Mouse (Mus musculus) G1E (cell line): Measurements from ENCODE around the gene Dnah1. TPM values are rescaled to one million over a fixed set of nuclear protein-coding genes. Genes with fewer than 3 reads are reported as not detected.
A peak's percentile ranks its signal among the peaks of the same experiment; 100 is the strongest.

Experiments
- ATAC-seq: 2 replicates; pipeline ENCODE4 v1.8.0; 2016; ENCODE audit warnings: mild to moderate bottlenecking; ENCODE audit not compliant: insufficient number of reproducible peaks, poor library complexity, low FRiP score, severe bottlenecking; ENCODE audit errors: extremely low read depth
- DNase-seq: peaks from one replicate; pipeline ENCODE4 v3.0.0; 2012; ENCODE audit warnings: low spot score
- H3K27me3 ChIP-seq: 2 replicates; pipeline ENCODE4 v1.6.1; 2012; ENCODE audit warnings: mild to moderate bottlenecking, low read length, inconsistent platforms; ENCODE audit not compliant: insufficient read depth
- H3K36me3 ChIP-seq: replicated peaks from 2 replicates; pipeline ENCODE3; 2012; ENCODE audit warnings: mild to moderate bottlenecking, inconsistent platforms
- H3K4me1 ChIP-seq: 2 replicates; pipeline ENCODE4 v1.6.1; 2012; ENCODE audit warnings: low read depth, low read length, inconsistent platforms, mixed read lengths; ENCODE audit not compliant: insufficient read depth
- H3K4me3 ChIP-seq: 2 replicates; pipeline ENCODE4 v1.5.1; 2012; ENCODE audit warnings: low read depth, mild to moderate bottlenecking, inconsistent platforms, low read length, moderate library complexity, mixed read lengths
- H3K9me3 ChIP-seq: replicated peaks from 2 replicates; pipeline ENCODE4 v1.6.1; 2012; ENCODE audit warnings: inconsistent platforms
- CTCF ChIP-seq: IDR thresholded peaks from 2 replicates; pipeline ENCODE4 v1.5.1; 2012; ENCODE audit warnings: low read depth, low read length, inconsistent platforms, mixed read lengths
- GATA1 ChIP-seq: IDR thresholded peaks from 2 replicates; pipeline ENCODE4 v1.6.1; 2012; ENCODE audit warnings: borderline replicate concordance, low read length, inconsistent platforms, mixed read lengths
- GATA2 ChIP-seq: IDR thresholded peaks from 2 replicates; pipeline ENCODE4 v1.6.1; 2012; ENCODE audit warnings: low read depth, low read length, inconsistent platforms, borderline replicate concordance
- POLR2AphosphoS5 ChIP-seq: IDR thresholded peaks from 2 replicates; pipeline ENCODE4 v1.6.1; 2012; ENCODE audit warnings: low read depth, low read length, inconsistent platforms; ENCODE audit not compliant: insufficient replicate concordance
- TAL1 ChIP-seq: conservative IDR thresholded peaks from 2 replicates; pipeline ENCODE4 v1.6.1; 2012; ENCODE audit warnings: low read depth, low read length, inconsistent platforms, mixed read lengths
- polyA plus RNA-seq: library from polyadenylated mRNA; stranded (reverse); fragments of >175 nt; gene quantifications from 2 replicates; pipeline ENCODE4 v1.2.3, GENCODE M21; 2012
- total RNA-seq, 2 experiments: library from RNA; stranded (forward) in 1 of 2; stranded (reverse) in 1 of 2; fragments of 200-1000 nt in 1 of 2; fragments of >200 nt in 1 of 2; fragmentation: Nextera tagmentation in 1 of 2; gene quantifications; 2 replicates each; pipeline ENCODE4 v1.2.3; 2014 to 2017

Dnah1 gene
- total RNA-seq (2014; fragmentation: Nextera tagmentation) = not detected in 2 replicates
- total RNA-seq (2017) = under 0.01 TPM in 2 replicates
- not detected in 2 replicates for polyA plus RNA-seq

DNA sequence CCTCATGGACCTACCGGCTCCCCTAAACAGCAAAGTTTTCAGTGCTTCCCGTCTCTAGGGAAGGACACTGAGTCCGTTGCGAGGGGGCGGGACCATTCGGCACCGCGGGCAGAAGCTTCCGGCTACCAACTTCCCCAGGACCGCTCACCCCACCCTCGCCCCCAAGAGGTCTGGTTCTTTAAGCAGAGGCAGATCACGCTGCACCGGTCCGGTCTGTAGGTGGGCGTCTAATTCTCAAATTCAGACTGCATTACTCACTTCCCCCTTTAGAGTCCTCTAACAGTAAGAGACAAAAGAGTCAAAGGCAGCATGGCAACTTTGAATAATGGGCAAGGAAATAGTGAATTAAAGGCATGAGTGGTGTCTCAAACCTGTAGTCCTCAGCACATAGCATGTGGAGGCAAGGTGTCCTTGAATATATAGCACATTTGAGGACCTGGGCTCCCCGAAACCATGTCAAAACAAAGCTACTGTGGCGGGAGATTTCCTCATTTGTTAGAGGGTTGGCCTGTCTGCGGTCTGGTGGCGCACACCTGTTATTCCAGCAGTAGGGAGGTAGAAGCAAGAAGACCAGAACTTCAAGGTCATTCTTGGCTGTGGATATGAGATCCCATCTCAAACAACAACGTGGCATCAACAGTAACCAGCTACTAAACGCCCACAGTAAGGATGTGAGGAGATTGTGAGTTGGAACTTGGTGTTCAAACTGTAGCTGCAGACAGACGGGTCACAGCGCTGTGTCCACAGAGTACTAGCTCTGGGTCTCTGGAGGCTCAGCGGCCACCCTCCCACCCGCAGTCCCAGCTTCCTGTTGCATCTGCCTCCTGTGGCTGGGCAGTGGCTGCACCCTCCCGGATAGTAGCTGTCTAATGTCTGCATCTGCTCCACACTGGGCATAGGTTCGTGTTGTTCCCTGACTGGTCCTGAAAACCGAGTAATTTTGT lies at the start of gene Dnah1:
TSS of gene Dnah1 (minus strand) at position 48 of the 944 bp plus-strand sequence.
- H3K4me3 ChIP-seq = peak within 1 kb of the TSS; percentile 63; the same call in 1 of the 2 replicates
- DNase-seq (peak; percentile 59), ATAC-seq (peak; percentile 69)
- H3K36me3 ChIP-seq = no peaks in the 10 kb centered on the region
- H3K4me1 ChIP-seq = peaks cover 19% of the 10 kb centered on the region
- peaks cover 41% of the 10 kb centered on the region for H3K27me3 ChIP-seq
- TF ChIP-seq GATA1 = no peak
- TF ChIP-seq POLR2AphosphoS5 = no peak
- no peak for TF ChIP-seq TAL1
- no peak for TF ChIP-seq CTCF
- no peak for TF ChIP-seq GATA2
- no peaks in the 10 kb centered on the region for H3K9me3 ChIP-seq

DNA sequence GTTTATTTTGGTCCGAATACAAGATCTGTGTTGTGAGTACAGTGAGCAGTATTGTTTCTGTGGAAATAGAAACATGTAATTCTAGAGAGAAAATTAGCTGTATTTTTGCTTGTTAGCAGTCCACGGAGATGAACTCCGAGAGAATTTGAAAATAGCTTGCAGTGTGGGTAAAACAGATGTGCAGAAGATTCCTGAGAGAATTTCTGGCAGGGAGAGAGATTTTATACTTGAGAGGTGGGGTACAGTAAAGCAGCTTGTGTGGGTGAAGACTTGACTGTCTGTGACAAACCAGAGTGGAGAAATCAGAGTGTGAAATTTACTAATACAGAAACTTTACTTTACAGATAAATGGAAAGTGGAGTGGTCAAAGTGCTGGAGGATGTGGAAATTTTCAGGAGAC lies 45.7 kb upstream of the Dnah1 start:
- Histone ChIP-seq H3K4me3 (no peak overlapping the region), H3K9me3 (no peaks in the 10 kb centered on the region), H3K27me3 (no peaks in the 10 kb centered on the region), H3K4me1 (peaks cover 21% of the 10 kb centered on the region), H3K36me3 (peaks cover 79% of the 10 kb centered on the region)
- no peak for TF ChIP-seq GATA1
- no peak for TF ChIP-seq GATA2
- TF ChIP-seq CTCF = no peak
- TF ChIP-seq TAL1 = no peak
- no peak for TF ChIP-seq POLR2AphosphoS5
- no peak for DNase-seq
- no peak for ATAC-seq

DNA sequence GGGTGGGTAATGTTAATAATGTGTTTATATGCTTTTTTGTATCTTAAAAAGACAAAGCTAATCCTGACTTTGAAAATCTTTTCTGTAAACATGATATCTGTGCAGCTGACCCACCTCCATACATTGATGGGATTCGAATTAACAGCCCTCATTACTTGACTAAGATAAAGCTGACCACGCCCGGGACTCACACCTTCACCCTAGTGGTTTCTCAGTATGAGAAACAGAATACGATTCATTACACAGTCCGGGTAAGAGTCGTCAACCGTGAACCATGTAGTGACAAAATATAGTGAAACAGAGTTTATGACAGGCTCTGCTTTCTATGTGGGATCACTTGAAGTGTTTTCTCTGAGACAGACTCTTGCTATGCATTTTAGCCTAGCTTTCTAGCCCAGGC lies 44.3 kb upstream of the Dnah1 start:
- no peaks in the 10 kb centered on the region for H3K27me3 ChIP-seq
- no peaks in the 10 kb centered on the region for H3K9me3 ChIP-seq
- TF ChIP-seq GATA1 = no peak
- no peak for TF ChIP-seq TAL1
- TF ChIP-seq GATA2 = no peak
- no peak for TF ChIP-seq CTCF
- no peak for TF ChIP-seq POLR2AphosphoS5
- H3K36me3 ChIP-seq = peaks cover 77% of the 10 kb centered on the region
- ATAC-seq (no peak), DNase-seq (no peak)
- no peak overlapping the region for H3K4me3 ChIP-seq
- H3K4me1 ChIP-seq = peaks cover 23% of the 10 kb centered on the region

DNA sequence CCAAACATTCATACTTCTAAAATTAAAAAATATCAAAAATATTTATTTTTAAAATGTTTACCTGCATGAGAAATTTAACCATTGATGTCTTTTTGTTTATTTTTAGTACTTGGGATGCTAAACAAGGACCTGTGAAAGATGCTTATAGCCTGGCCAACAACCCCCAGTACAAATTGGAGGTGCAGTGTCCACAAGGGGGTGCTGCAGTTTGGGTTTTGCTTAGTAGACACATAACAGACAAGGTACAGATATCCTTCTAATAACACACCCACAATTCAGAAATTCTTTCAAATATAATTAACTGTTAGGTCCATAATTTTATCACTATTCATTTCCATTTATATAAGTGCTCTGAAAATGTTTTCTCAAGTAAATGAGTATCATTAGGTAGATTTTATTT lies 41.7 kb upstream of the Dnah1 start:
- no peaks in the 10 kb centered on the region for H3K9me3 ChIP-seq
- H3K4me1 ChIP-seq = peaks cover 32% of the 10 kb centered on the region
- DNase-seq = no peak
- no peak overlapping the region for H3K4me3 ChIP-seq
- TF ChIP-seq GATA2 = no peak
- no peak for TF ChIP-seq POLR2AphosphoS5
- TF ChIP-seq GATA1 = no peak
- TF ChIP-seq CTCF = no peak
- no peak for TF ChIP-seq TAL1
- no peaks in the 10 kb centered on the region for H3K27me3 ChIP-seq
- no peak for ATAC-seq
- H3K36me3 ChIP-seq = peaks cover 81% of the 10 kb centered on the region

DNA sequence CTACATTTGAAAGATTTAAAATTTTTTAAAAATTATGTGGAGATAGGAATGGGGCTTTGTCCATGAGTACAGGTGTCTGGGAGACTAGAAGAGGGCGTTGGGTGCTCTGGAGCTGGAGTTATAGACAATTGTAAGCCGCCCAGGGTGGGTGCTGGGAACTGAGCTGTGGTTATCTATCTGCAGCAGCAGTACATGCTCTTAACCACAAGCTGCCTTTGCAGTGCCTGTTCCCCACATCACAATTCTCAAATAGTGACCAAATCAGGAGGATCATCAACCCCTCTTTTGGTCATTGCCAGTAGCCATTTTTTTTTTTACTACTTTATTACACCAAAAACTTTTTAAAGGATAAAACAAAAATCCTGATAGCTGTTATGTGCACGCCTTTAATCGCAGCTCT lies 40.9 kb upstream of the Dnah1 start:
- peaks cover 32% of the 10 kb centered on the region for H3K4me1 ChIP-seq
- peak; percentile 56 for TF ChIP-seq TAL1
- no peak for TF ChIP-seq GATA1
- TF ChIP-seq GATA2 = no peak
- TF ChIP-seq POLR2AphosphoS5 = no peak
- DNase-seq (no peak), ATAC-seq (peak; percentile 60)
- H3K9me3 ChIP-seq = no peaks in the 10 kb centered on the region
- no peaks in the 10 kb centered on the region for H3K27me3 ChIP-seq
- H3K36me3 ChIP-seq = peaks cover 80% of the 10 kb centered on the region
- no peak overlapping the region for H3K4me3 ChIP-seq

DNA sequence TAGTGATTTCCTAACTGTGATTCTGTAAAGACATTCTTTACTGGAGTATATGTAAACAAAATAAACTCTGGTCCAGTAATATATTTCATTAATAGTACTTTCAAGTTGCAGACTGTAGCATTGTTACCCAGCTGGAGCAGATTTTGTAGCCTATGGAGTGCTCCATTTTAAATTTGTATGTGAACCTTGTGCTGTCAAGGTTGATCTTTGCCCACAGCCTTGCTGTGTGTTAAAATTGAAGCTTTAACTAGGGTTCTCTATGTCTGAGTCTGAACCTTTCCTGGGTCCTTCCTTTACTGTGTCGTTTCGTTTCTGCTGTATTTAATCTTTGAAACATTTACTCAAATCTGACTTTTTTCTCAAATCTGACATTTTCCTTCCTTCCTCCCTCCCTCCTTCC lies 38.5 kb upstream of the Dnah1 start:
- TF ChIP-seq POLR2AphosphoS5 (no peak), CTCF (no peak), GATA1 (no peak), TAL1 (no peak), GATA2 (no peak)
- DNase-seq (no peak), ATAC-seq (no peak)
- no peaks in the 10 kb centered on the region for H3K9me3 ChIP-seq
- H3K4me1 ChIP-seq = peaks cover 25% of the 10 kb centered on the region
- no peaks in the 10 kb centered on the region for H3K27me3 ChIP-seq
- peaks cover 72% of the 10 kb centered on the region for H3K36me3 ChIP-seq
- no peak overlapping the region for H3K4me3 ChIP-seq
